Mouse (Mus musculus) lung, embryonic 14.5 days (tissue): ENCODE measurements at regions not wholly inside any gene's neighbourhood (a gene's known extent, or its start where the extent isn't known, plus 50 kb on each side); places are given as distances from the start of the nearest gene placed in this dataset.

ENCODE experiments used
- ATAC-seq: fragments of 200-750 bp; cut with Nextera tagmentation; 2 replicates; pipeline ENCODE4 v1.8.0; 2017; ENCODE audit warnings: mild to moderate bottlenecking, moderate TSS enrichment, moderate library complexity; ENCODE audit not compliant: insufficient read depth
- DNase-seq: peaks from one replicate; pipeline ENCODE4 v3.0.0-alpha.2; 2015
- H3K27ac ChIP-seq: fragments of 300-500 bp; sonication (generic); 2 replicates; pipeline ENCODE4 v1.5.1; 2014; ENCODE audit warnings: low read depth, mild to moderate bottlenecking, moderate library complexity
- H3K27me3 ChIP-seq: fragments of 300-500 bp; sonication (generic); 2 replicates; pipeline ENCODE4 v1.6.1; 2014; ENCODE audit warnings: low read length, control low read depth; ENCODE audit not compliant: insufficient read depth
- H3K36me3 ChIP-seq: fragments of 300-500 bp; sonication (generic); 2 replicates; pipeline ENCODE4 v1.6.1; 2014; ENCODE audit warnings: control low read depth; ENCODE audit not compliant: insufficient read depth
- H3K4me1 ChIP-seq: fragments of 300-500 bp; sonication (generic); 2 replicates; pipeline ENCODE4 v1.6.1; 2014; ENCODE audit warnings: antibody characterized with exemption, control low read depth; ENCODE audit not compliant: insufficient read depth
- H3K4me2 ChIP-seq: fragments of 300-500 bp; sonication (generic); 2 replicates; pipeline ENCODE4 v1.6.1; 2014; ENCODE audit warnings: mild to moderate bottlenecking
- H3K4me3 ChIP-seq: fragments of 300-500 bp; sonication (generic); 2 replicates; pipeline ENCODE4 v1.5.1; 2014; ENCODE audit warnings: low read depth, low read length
- H3K9ac ChIP-seq: fragments of 300-500 bp; sonication (generic); 2 replicates; pipeline ENCODE4 v1.6.1; 2014
- H3K9me3 ChIP-seq: fragments of 300-500 bp; sonication (generic); 2 replicates; pipeline ENCODE4 v1.6.1; 2016; ENCODE audit warnings: low read depth, low read length, control low read depth
- CTCF ChIP-seq: IDR thresholded peaks from 2 replicates; pipeline ENCODE4 v1.5.1; 2016; ENCODE audit warnings: antibody characterized with exemption, low read depth
- WGBS: fragments of 180-500 bp; shearing (Covaris S2); extraction: QIAGEN DNeasy Blood & Tissue Kit; methylation state at CpG from one replicate; pipeline ENCODE4 v1.1.7; 2014; 5-methylcytosine and 5-hydroxymethylcytosine counted together

GRCm38 (mm10) chr9:9606322-9606721, 367.4 kb upstream of the Arhgap42 start:
- no peak overlapping the region for H3K4me3 ChIP-seq
- H3K27ac ChIP-seq: no peak overlapping the region
- no peak for ATAC-seq
- DNase-seq: no peak
- no peaks in the 10 kb centered on the region for H3K4me1 ChIP-seq
- no peak overlapping the region for H3K9ac ChIP-seq
- H3K36me3 ChIP-seq: no peaks in the 10 kb centered on the region
- H3K27me3 ChIP-seq: no peaks in the 10 kb centered on the region
- 79% methylated on average over 1 of the region's 1 CpGs for WGBS
- H3K4me2 ChIP-seq: no peak overlapping the region
- H3K9me3 ChIP-seq: no peaks in the 10 kb centered on the region
- no peak for TF ChIP-seq CTCF

- TF ChIP-seq CTCF: no peak
These were observed 352.4 kb upstream of the Arhgap42 start for GRCm38 (mm10) chr9:9591263-9591662.

GRCm38 (mm10) chr9:9583011-9583605, 344.2 kb upstream of the Arhgap42 start:
- no peak overlapping the region for H3K4me3 ChIP-seq
- WGBS: 52% methylated on average over 2 of the region's 2 CpGs
- DNase-seq: no peak
- no peaks in the 10 kb centered on the region for H3K36me3 ChIP-seq
- no peaks in the 10 kb centered on the region for H3K27me3 ChIP-seq
- TF ChIP-seq CTCF: no peak
- no peaks in the 10 kb centered on the region for H3K4me1 ChIP-seq
- ATAC-seq: no peak
- no peak overlapping the region for H3K9ac ChIP-seq
- H3K27ac ChIP-seq: no peak overlapping the region
- no peaks in the 10 kb centered on the region for H3K9me3 ChIP-seq
- no peak overlapping the region for H3K4me2 ChIP-seq

More at GRCm38 (mm10) chr9:9591263-9591662, 352.4 kb upstream of the Arhgap42 start:
- ATAC-seq (no peak), DNase-seq (no peak)
- H3K9me3 ChIP-seq: no peaks in the 10 kb centered on the region
- no peak overlapping the region for H3K27ac ChIP-seq
- H3K27me3 ChIP-seq: no peaks in the 10 kb centered on the region
- no peak overlapping the region for H3K4me2 ChIP-seq
- no peak overlapping the region for H3K4me3 ChIP-seq
- no peaks in the 10 kb centered on the region for H3K4me1 ChIP-seq
- H3K36me3 ChIP-seq: no peaks in the 10 kb centered on the region
- no peak overlapping the region for H3K9ac ChIP-seq

- Histone ChIP-seq H3K9ac (no peak overlapping the region), H3K27me3 (no peaks in the 10 kb centered on the region), H3K4me3 (no peak overlapping the region), H3K9me3 (no peaks in the 10 kb centered on the region), H3K4me1 (no peaks in the 10 kb centered on the region), H3K4me2 (no peak overlapping the region), H3K36me3 (no peaks in the 10 kb centered on the region), H3K27ac (no peak overlapping the region)
- DNase-seq (no peak), ATAC-seq (no peak)
- no peak for TF ChIP-seq CTCF
- WGBS: 82% methylated on average over 3 of the region's 3 CpGs
These were observed 343.6 kb upstream of the Arhgap42 start for GRCm38 (mm10) chr9:9582301-9583010.

GRCm38 (mm10) chr9:9568040-9568649, 329.2 kb upstream of the Arhgap42 start:
- H3K9ac ChIP-seq: no peak overlapping the region
- 42% methylated on average over 5 of the region's 5 CpGs for WGBS
- peak; percentile 57 for DNase-seq
- H3K4me2 ChIP-seq: no peak overlapping the region
- H3K36me3 ChIP-seq: no peaks in the 10 kb centered on the region
- H3K4me3 ChIP-seq: no peak overlapping the region
- no peaks in the 10 kb centered on the region for H3K4me1 ChIP-seq
- no peak for ATAC-seq
- H3K27ac ChIP-seq: no peak overlapping the region
- no peak for TF ChIP-seq CTCF
- no peaks in the 10 kb centered on the region for H3K9me3 ChIP-seq
- no peaks in the 10 kb centered on the region for H3K27me3 ChIP-seq

- H3K4me2 ChIP-seq: no peak overlapping the region
- no peak for ATAC-seq
- TF ChIP-seq CTCF: no peak
- no peaks in the 10 kb centered on the region for H3K4me1 ChIP-seq
- H3K36me3 ChIP-seq: no peaks in the 10 kb centered on the region
- H3K27ac ChIP-seq: no peak overlapping the region
- H3K9ac ChIP-seq: no peak overlapping the region
- peak; percentile 26 for DNase-seq
- no peak overlapping the region for H3K4me3 ChIP-seq
- no peaks in the 10 kb centered on the region for H3K27me3 ChIP-seq
- no peaks in the 10 kb centered on the region for H3K9me3 ChIP-seq
These were observed 325.6 kb upstream of the Arhgap42 start for GRCm38 (mm10) chr9:9564551-9564950.

GRCm38 (mm10) chr9:9548657-9549056, 309.8 kb upstream of the Arhgap42 start:
- no peak overlapping the region for H3K9ac ChIP-seq
- ATAC-seq: no peak
- no peak for TF ChIP-seq CTCF
- no peak overlapping the region for H3K4me3 ChIP-seq
- no peaks in the 10 kb centered on the region for H3K9me3 ChIP-seq
- no peaks in the 10 kb centered on the region for H3K36me3 ChIP-seq
- no peak overlapping the region for H3K27ac ChIP-seq
- H3K4me1 ChIP-seq: no peaks in the 10 kb centered on the region
- no peaks in the 10 kb centered on the region for H3K27me3 ChIP-seq
- no peak overlapping the region for H3K4me2 ChIP-seq
- DNase-seq: no peak
